Mouse (Mus musculus) ES-E14 (cell line): ENCODE data around the gene Tfb1m. TPM values are rescaled to one million over a fixed set of nuclear protein-coding genes. Genes with fewer than 3 reads are reported as not detected.

Experiments
- DNase-seq: peaks from one replicate; pipeline ENCODE4 v3.0.0-alpha.2; 2013; ENCODE audit warnings: low read depth, low spot score
- H3K27ac ChIP-seq: 2 replicates; pipeline ENCODE4 v1.5.1; 2012; ENCODE audit warnings: low read depth, mild to moderate bottlenecking, low read length, moderate library complexity, mixed read lengths; ENCODE audit not compliant: poor library complexity, insufficient read depth, severe bottlenecking
- H3K36me3 ChIP-seq: 2 replicates; pipeline ENCODE4 v1.6.1; 2012; ENCODE audit warnings: mild to moderate bottlenecking, low read length, moderate library complexity, mixed read lengths; ENCODE audit not compliant: control insufficient read depth, poor library complexity, insufficient read depth, severe bottlenecking
- H3K4me1 ChIP-seq, 2 experiments: fragments of 150-350 bp in 1 of 2; sonication (generic) in 1 of 2; 2 replicates each; pipeline ENCODE4 v1.6.1; 2012; ENCODE audit warnings: low read length in 2 of 2, mild to moderate bottlenecking in 1 of 2, mixed read lengths in 1 of 2; ENCODE audit not compliant: control insufficient read depth in 2 of 2, insufficient read depth in 2 of 2, poor library complexity in 1 of 2
- H3K4me3 ChIP-seq, 2 experiments: fragments of 150-350 bp in 1 of 2; sonication (generic) in 1 of 2; 2 replicates each; pipeline ENCODE4 v1.5.1; 2012; ENCODE audit warnings: low read length in 2 of 2, low read depth in 1 of 2, mild to moderate bottlenecking in 1 of 2, mixed read lengths in 1 of 2; ENCODE audit not compliant: insufficient read depth in 1 of 2, poor library complexity in 1 of 2, severe bottlenecking in 1 of 2
- H3K9ac ChIP-seq: 2 replicates; pipeline ENCODE4 v1.6.1; 2012; ENCODE audit warnings: low read depth, mild to moderate bottlenecking, low read length, mixed read lengths; ENCODE audit not compliant: poor library complexity, insufficient read depth, severe bottlenecking
- H3K9me3 ChIP-seq: fragments of 150-350 bp; sonication (generic); 2 replicates; pipeline ENCODE4 v1.6.1; 2012; ENCODE audit warnings: low read depth, mild to moderate bottlenecking, low read length; ENCODE audit not compliant: control insufficient read depth, insufficient read depth
- CHD2 ChIP-seq: IDR thresholded peaks from 2 replicates; pipeline ENCODE4 v1.6.1; 2014; ENCODE audit warnings: mild to moderate bottlenecking, low read depth, low read length, inconsistent platforms
- HCFC1 ChIP-seq: IDR thresholded peaks from 2 replicates; pipeline ENCODE4 v1.6.1; 2012; ENCODE audit warnings: low read length, inconsistent platforms, borderline replicate concordance; ENCODE audit not compliant: insufficient read depth
- MAFK ChIP-seq: IDR thresholded peaks from 2 replicates; pipeline ENCODE4 v1.6.1; 2014; ENCODE audit warnings: mild to moderate bottlenecking, low read depth, low read length, inconsistent platforms; ENCODE audit not compliant: insufficient read depth
- ZC3H11A ChIP-seq: IDR thresholded peaks from 2 replicates; pipeline ENCODE4 v1.6.1; 2012; ENCODE audit warnings: low read depth, mild to moderate bottlenecking, inconsistent platforms, low read length, borderline replicate concordance
- ZNF384 ChIP-seq: IDR thresholded peaks from 2 replicates; pipeline ENCODE4 v1.6.1; 2012; ENCODE audit warnings: low read depth, low read length, inconsistent platforms
- in situ Hi-C, 2 experiments: fragments of 600-800 bp; cut with MboI; formaldehyde crosslinking; loops; one replicate each; pipeline ENCODE4 v1.15.1; 2025; ENCODE audit warnings: low sequenced_read_pairs in 2 of 2, inconsistent platforms in 1 of 2; ENCODE audit not compliant: unreplicated experiment in 2 of 2
- total RNA-seq: library from RNA; depleted of rRNA; stranded (reverse); fragments of 300-350 nt; gene quantifications from 2 replicates; pipeline ENCODE4 v1.2.3, GENCODE M21; 2012

The Tfb1m gene
- total RNA-seq, 1 experiment: 14.5 TPM

DNA sequence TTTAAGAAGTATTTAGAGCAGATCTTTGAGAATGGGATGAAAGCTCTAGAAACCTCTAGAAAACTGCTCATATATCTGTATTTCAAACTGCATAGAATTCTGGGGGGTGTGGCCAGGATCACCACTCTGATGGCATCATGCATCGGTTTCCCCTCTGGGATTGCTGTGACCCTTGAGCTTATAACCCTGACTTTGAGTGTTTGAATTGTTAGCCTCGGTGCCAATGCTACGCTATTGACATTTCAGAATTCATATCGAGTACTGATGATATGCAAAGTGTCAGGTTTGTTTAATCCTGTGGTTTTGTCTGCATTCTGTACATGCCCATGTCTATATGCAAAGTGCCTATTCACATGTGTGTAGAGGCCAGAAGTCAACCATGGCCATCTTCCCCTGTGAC is 70.4 kb downstream of the Tfb1m start:
- no peak for DNase-seq
- TF ChIP-seq ZC3H11A (no peak), HCFC1 (no peak), MAFK (no peak), CHD2 (no peak), ZNF384 (no peak)
- Histone ChIP-seq H3K4me3 (no peak overlapping the region), H3K9me3 (no peaks in the 10 kb centered on the region), H3K4me1 (no peaks in the 10 kb centered on the region; a peak in 1 of 4 replicates), H3K9ac (no peak overlapping the region), H3K36me3 (no peaks in the 10 kb centered on the region), H3K27ac (no peak overlapping the region)
- in situ Hi-C loops: no loop called here

DNA sequence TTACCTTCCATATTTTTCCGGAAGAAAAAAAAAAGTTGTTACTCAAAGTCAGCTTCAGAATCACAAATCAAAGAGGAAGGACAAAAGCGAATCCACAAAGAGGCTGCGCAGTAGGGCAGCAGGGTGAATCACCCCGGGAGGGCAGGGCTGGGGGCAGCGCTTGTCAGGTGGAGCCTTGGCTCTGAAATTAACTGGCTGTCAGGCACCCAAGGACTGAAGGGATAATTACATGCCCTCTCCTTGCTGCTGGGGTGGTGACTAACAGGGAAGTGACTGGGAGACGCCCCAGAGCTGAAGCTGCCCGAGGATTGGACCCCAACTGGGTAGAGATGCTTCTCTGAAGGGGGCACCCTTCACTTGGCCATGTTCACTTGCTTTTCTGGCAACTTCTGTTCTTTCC is 71.7 kb downstream of the Tfb1m start:
- no peaks in the 10 kb centered on the region for H3K9me3 ChIP-seq
- no peaks in the 10 kb centered on the region for H3K36me3 ChIP-seq
- no peaks in the 10 kb centered on the region; a peak in 1 of 4 replicates for H3K4me1 ChIP-seq
- no peak overlapping the region for H3K9ac ChIP-seq
- no peak overlapping the region for H3K4me3 ChIP-seq
- TF ChIP-seq CHD2: no peak
- no peak for TF ChIP-seq MAFK
- no peak for TF ChIP-seq ZC3H11A
- no peak for TF ChIP-seq ZNF384
- no peak for TF ChIP-seq HCFC1
- H3K27ac ChIP-seq: no peak overlapping the region
- no peak for DNase-seq
- in situ Hi-C loops: no loop called here

DNA sequence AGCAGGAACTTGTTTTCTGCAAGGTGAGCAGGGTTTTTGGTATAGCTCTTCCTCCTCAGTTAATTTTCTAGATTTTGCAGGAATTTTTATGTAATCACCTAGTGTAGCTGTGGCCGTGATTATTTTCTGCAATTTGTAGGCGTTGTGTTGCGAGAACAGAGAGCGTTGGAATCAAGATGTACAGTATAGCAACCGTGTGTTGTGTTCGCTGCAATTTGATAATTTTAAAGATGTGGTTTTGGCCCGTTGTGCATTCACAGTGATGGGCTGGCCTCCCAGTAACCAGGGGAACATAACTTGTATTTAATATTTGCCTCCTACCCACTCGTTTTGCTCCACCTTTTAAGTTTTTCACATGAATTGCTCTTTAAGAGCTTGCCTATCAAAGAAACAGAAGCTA is 74.5 kb downstream of the Tfb1m start:
- Histone ChIP-seq H3K9ac (no peak overlapping the region), H3K4me1 (no peaks in the 10 kb centered on the region), H3K4me3 (no peak overlapping the region), H3K36me3 (no peaks in the 10 kb centered on the region), H3K27ac (no peak overlapping the region), H3K9me3 (no peaks in the 10 kb centered on the region)
- in situ Hi-C loops: no loop called here
- DNase-seq: no peak
- TF ChIP-seq ZNF384 (no peak), HCFC1 (no peak), ZC3H11A (no peak), CHD2 (no peak), MAFK (no peak)

DNA sequence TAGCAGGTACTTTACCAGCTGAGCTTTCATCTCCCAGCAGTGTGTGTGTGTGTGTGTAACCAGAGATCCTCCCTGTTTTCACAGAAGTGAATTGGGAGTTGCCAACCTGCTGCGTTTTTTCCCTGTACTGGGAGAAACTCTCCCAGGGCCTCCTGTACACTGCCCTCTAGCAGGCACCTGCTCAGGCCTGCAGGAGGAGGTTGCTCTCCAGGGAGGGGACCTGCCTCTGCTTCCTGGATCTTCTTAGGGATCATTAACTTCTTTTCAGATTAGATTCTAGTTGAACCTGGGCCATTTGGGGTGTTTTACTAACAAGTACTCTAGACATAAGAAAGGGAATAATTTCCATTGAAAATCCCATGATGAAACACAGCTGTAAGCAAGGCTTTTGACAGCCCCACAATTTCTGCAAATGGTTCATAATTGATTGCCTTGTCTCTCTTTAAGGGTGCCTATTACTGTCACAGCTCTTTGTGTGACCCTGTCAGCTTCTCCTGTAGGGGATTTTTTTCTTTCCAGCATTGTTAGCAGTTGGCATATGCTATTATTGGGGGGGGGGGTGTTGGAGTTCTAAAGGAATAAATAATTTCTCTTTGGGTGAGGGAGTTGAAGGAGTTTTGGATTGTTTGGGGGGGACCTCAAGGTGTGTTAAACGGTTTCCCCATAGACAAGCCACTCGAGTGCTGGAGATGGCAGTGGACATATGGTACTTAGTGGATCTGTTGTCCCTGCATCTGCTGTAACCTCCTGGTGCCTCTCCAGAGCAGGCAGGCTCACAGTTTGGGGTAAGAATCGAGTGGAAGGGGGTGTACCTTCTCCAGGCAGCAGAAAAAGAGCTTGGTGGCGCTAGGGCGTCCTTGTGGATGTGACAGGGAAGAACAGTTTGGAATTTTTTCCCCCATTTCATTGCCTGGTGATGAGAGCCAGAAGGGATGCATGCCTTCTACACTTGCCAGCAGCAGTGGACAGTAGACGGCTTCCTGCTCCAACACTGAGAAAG is 75.7 kb downstream of the Tfb1m start:
- Histone ChIP-seq H3K4me1 (no peaks in the 10 kb centered on the region), H3K9ac (no peak overlapping the region), H3K9me3 (no peaks in the 10 kb centered on the region), H3K4me3 (no peak overlapping the region), H3K36me3 (no peaks in the 10 kb centered on the region), H3K27ac (no peak overlapping the region)
- no peak for DNase-seq
- in situ Hi-C loops: no loop called here
- TF ChIP-seq HCFC1 (no peak), CHD2 (no peak), MAFK (no peak), ZNF384 (no peak), ZC3H11A (no peak)

DNA sequence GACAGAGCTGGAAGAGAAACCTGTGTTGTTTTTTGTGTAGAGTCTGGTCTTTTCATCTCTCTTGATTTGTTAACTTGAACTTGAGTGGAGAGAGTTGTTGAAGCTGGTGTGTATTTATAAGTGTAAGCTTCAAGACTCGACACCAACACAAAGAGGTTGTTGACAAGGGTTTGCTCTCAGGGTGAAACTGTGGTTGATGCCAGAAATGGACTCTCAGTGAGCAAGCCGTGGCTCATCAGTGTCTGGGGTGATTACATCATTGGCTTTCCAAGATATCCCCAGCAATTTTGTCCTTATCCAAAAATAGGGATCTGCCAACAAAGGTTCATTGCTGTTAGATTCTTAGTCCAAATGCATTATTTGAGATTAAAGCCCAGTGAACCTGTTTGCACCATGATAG is 81.0 kb downstream of the Tfb1m start:
- no peaks in the 10 kb centered on the region for H3K9me3 ChIP-seq
- TF ChIP-seq ZNF384: no peak
- no peak for TF ChIP-seq MAFK
- no peaks in the 10 kb centered on the region for H3K4me1 ChIP-seq
- H3K9ac ChIP-seq: no peak overlapping the region
- H3K27ac ChIP-seq: no peak overlapping the region
- H3K4me3 ChIP-seq: no peak overlapping the region
- no peaks in the 10 kb centered on the region for H3K36me3 ChIP-seq
- DNase-seq: no peak
- in situ Hi-C loops: no loop called here
